Mouse (Mus musculus): ENCODE measurements around the gene Frmd4a. TPM values are rescaled to one million over a fixed set of nuclear protein-coding genes. Genes with fewer than 3 reads are reported as not detected.

The Frmd4a gene
- polyA plus RNA-seq, 1 experiment from 2014 or later = 17.7 TPM

GRCm38 (mm10) chr2:4341141-4341540 lies 323.6 kb downstream of the Frmd4a start:
- Histone ChIP-seq H3K4me3 (ENCODE audit: control insufficient read depth in 1 of 2, insufficient read depth in 1 of 2, low read depth in 1 of 2, low read length in 2 of 2) (no peak overlapping the region), H3K4me2 (ENCODE audit: low read length) (no peak overlapping the region), H3K27ac (replicated peaks in 1 of 2; ENCODE audit: control insufficient read depth in 1 of 2, insufficient read depth in 1 of 2, low read depth in 2 of 2, low read length in 2 of 2) (no peak overlapping the region), H3K9me3 (ENCODE audit: control insufficient read depth, low read length) (no peaks in the 10 kb centered on the region), H3K27me3 (ENCODE audit: control insufficient read depth, insufficient read depth, low read length) (no peaks in the 10 kb centered on the region), H3K9ac (ENCODE audit: low read length) (no peak overlapping the region), H3K36me3 (ENCODE audit: control insufficient read depth, insufficient read depth, low read length) (no peaks in the 10 kb centered on the region), H3K4me1 (ENCODE audit: control insufficient read depth in 2 of 2, insufficient read depth in 2 of 2, low read length in 2 of 2) (peaks cover 8 to 14% of the 10 kb centered on the region in 2 experiments)
- ATAC-seq (ENCODE audit: insufficient number of reproducible peaks, insufficient read depth, low FRiP score, low read depth) = no peak
- WGBS = 45% methylated on average over 1 of the region's 1 CpGs

GRCm38 (mm10) chr2:4342005-4342404 lies 324.5 kb downstream of the Frmd4a start:
- no peak for ATAC-seq (ENCODE audit: insufficient number of reproducible peaks, insufficient read depth, low FRiP score, low read depth)
- WGBS = 86% methylated on average over 7 of the region's 7 CpGs
- H3K9me3 ChIP-seq (ENCODE audit: control insufficient read depth, low read length) = no peaks in the 10 kb centered on the region
- H3K27me3 ChIP-seq (ENCODE audit: control insufficient read depth, insufficient read depth, low read length) = no peaks in the 10 kb centered on the region
- H3K4me2 ChIP-seq (ENCODE audit: low read length) = no peak overlapping the region
- no peak overlapping the region for H3K4me3 ChIP-seq (ENCODE audit: control insufficient read depth in 1 of 2, insufficient read depth in 1 of 2, low read depth in 1 of 2, low read length in 2 of 2)
- H3K9ac ChIP-seq (ENCODE audit: low read length) = no peak overlapping the region
- no peak overlapping the region for H3K27ac ChIP-seq (replicated peaks in 1 of 2; ENCODE audit: control insufficient read depth in 1 of 2, insufficient read depth in 1 of 2, low read depth in 2 of 2, low read length in 2 of 2)
- H3K4me1 ChIP-seq (ENCODE audit: control insufficient read depth in 2 of 2, insufficient read depth in 2 of 2, low read length in 2 of 2) = peaks cover 10 to 18% of the 10 kb centered on the region in 2 experiments
- no peaks in the 10 kb centered on the region for H3K36me3 ChIP-seq (ENCODE audit: control insufficient read depth, insufficient read depth, low read length)

DNA sequence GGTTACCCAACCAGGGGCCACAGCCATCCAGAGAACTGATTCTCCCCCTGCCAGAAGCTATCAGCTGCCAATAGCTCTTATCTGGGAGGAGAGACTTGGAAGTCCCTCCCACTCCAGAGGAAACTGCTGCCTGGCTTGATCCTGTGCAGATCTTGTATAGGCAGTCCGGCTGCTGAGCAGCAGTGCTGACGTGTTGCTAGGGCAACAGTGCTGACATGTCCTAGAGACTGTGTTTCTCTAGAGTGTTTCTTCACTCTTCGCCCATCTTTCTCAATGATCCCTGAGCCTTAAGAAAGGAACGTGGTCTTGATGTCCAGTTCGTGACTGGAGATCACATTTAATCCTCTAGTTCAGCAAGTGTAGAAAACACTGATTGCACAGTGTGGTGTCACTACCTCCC lies 326.9 kb downstream of the Frmd4a start:
- no peak overlapping the region for H3K27ac ChIP-seq (replicated peaks in 1 of 2; ENCODE audit: control insufficient read depth in 1 of 2, insufficient read depth in 1 of 2, low read depth in 2 of 2, low read length in 2 of 2)
- H3K4me2 ChIP-seq (ENCODE audit: low read length) = no peak overlapping the region
- H3K9ac ChIP-seq (ENCODE audit: low read length) = no peak overlapping the region
- H3K27me3 ChIP-seq (ENCODE audit: control insufficient read depth, insufficient read depth, low read length) = no peaks in the 10 kb centered on the region
- H3K4me3 ChIP-seq (ENCODE audit: control insufficient read depth in 1 of 2, insufficient read depth in 1 of 2, low read depth in 1 of 2, low read length in 2 of 2) = no peak overlapping the region
- H3K36me3 ChIP-seq (ENCODE audit: control insufficient read depth, insufficient read depth, low read length) = no peaks in the 10 kb centered on the region
- ATAC-seq (ENCODE audit: insufficient number of reproducible peaks, insufficient read depth, low FRiP score, low read depth) = no peak
- H3K9me3 ChIP-seq (ENCODE audit: control insufficient read depth, low read length) = no peaks in the 10 kb centered on the region
- peaks cover 4 to 10% of the 10 kb centered on the region in 2 experiments; a peak in 3 of 4 replicates for H3K4me1 ChIP-seq (ENCODE audit: control insufficient read depth in 2 of 2, insufficient read depth in 2 of 2, low read length in 2 of 2)
- WGBS = 42% methylated on average over 5 of the region's 5 CpGs

DNA sequence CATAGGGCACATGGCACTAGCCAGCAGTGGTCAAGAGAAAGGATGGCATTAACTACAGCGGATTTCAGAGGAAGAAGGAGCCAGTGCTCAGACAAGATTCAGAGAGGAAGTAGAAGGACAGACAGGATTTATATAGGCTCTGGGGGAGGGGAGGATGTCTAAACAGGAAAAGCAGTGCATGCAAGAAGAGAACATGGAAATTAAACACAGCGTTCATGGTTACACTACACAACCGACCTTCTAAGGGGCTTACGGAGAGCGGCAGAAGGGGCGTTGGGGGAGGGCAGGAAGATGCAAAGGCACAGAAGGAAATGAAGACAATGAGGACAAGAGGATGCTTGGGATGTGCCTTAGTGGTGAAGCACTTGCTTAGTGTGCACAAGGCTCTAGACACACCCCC lies 328.7 kb downstream of the Frmd4a start:
- no peak overlapping the region for H3K9ac ChIP-seq (ENCODE audit: low read length)
- ATAC-seq (ENCODE audit: insufficient number of reproducible peaks, insufficient read depth, low FRiP score, low read depth) = no peak
- H3K27ac ChIP-seq (replicated peaks in 1 of 2; ENCODE audit: control insufficient read depth in 1 of 2, insufficient read depth in 1 of 2, low read depth in 2 of 2, low read length in 2 of 2) = no peak overlapping the region
- peaks cover 4 to 7% of the 10 kb centered on the region in 2 experiments; a peak in 2 of 4 replicates for H3K4me1 ChIP-seq (ENCODE audit: control insufficient read depth in 2 of 2, insufficient read depth in 2 of 2, low read length in 2 of 2)
- no peaks in the 10 kb centered on the region for H3K36me3 ChIP-seq (ENCODE audit: control insufficient read depth, insufficient read depth, low read length)
- H3K4me3 ChIP-seq (ENCODE audit: control insufficient read depth in 1 of 2, insufficient read depth in 1 of 2, low read depth in 1 of 2, low read length in 2 of 2) = no peak overlapping the region
- WGBS = 69% methylated on average over 6 of the region's 6 CpGs
- H3K4me2 ChIP-seq (ENCODE audit: low read length) = no peak overlapping the region
- no peaks in the 10 kb centered on the region for H3K27me3 ChIP-seq (ENCODE audit: control insufficient read depth, insufficient read depth, low read length)
- no peaks in the 10 kb centered on the region for H3K9me3 ChIP-seq (ENCODE audit: control insufficient read depth, low read length)

GRCm38 (mm10) chr2:4346953-4347352 lies 329.4 kb downstream of the Frmd4a start:
- Histone ChIP-seq H3K4me3 (ENCODE audit: control insufficient read depth in 1 of 2, insufficient read depth in 1 of 2, low read depth in 1 of 2, low read length in 2 of 2) (no peak overlapping the region), H3K27ac (replicated peaks in 1 of 2; ENCODE audit: control insufficient read depth in 1 of 2, insufficient read depth in 1 of 2, low read depth in 2 of 2, low read length in 2 of 2) (no peak overlapping the region), H3K27me3 (ENCODE audit: control insufficient read depth, insufficient read depth, low read length) (no peaks in the 10 kb centered on the region), H3K4me2 (ENCODE audit: low read length) (no peak overlapping the region), H3K9ac (ENCODE audit: low read length) (no peak overlapping the region), H3K36me3 (ENCODE audit: control insufficient read depth, insufficient read depth, low read length) (no peaks in the 10 kb centered on the region), H3K9me3 (ENCODE audit: control insufficient read depth, low read length) (no peaks in the 10 kb centered on the region), H3K4me1 (ENCODE audit: control insufficient read depth in 2 of 2, insufficient read depth in 2 of 2, low read length in 2 of 2) (peaks cover 4 to 7% of the 10 kb centered on the region in 2 experiments; a peak in 2 of 4 replicates)
- WGBS = 48% methylated on average over 1 of the region's 1 CpGs
- ATAC-seq (ENCODE audit: insufficient number of reproducible peaks, insufficient read depth, low FRiP score, low read depth) = no peak

DNA sequence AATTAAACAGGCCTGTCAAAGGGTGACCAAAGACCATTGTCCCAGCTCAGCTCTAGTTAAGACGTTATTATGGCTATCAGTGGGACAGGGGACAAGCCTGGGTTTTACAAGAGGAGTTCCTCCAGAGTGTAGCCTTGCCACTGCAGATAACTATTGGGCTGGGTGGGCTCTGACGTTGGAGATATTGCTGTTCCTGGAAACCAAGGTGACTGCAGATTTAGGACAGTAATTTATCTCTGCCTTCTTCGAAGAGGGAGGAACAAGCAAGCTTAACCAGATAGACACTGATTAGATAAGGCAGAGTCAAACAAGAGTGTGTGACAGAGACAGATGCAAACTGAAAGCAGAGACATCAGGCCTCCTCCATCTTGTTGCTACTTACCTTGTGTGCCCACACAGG lies 330.3 kb downstream of the Frmd4a start:
- Histone ChIP-seq H3K4me3 (ENCODE audit: control insufficient read depth in 1 of 2, insufficient read depth in 1 of 2, low read depth in 1 of 2, low read length in 2 of 2) (no peak overlapping the region), H3K36me3 (ENCODE audit: control insufficient read depth, insufficient read depth, low read length) (no peaks in the 10 kb centered on the region), H3K9me3 (ENCODE audit: control insufficient read depth, low read length) (no peaks in the 10 kb centered on the region), H3K4me1 (ENCODE audit: control insufficient read depth in 2 of 2, insufficient read depth in 2 of 2, low read length in 2 of 2) (peaks cover 4 to 13% of the 10 kb centered on the region in 2 experiments; a peak in 2 of 4 replicates), H3K27me3 (ENCODE audit: control insufficient read depth, insufficient read depth, low read length) (no peaks in the 10 kb centered on the region), H3K9ac (ENCODE audit: low read length) (no peak overlapping the region), H3K4me2 (ENCODE audit: low read length) (no peak overlapping the region), H3K27ac (replicated peaks in 1 of 2; ENCODE audit: control insufficient read depth in 1 of 2, insufficient read depth in 1 of 2, low read depth in 2 of 2, low read length in 2 of 2) (no peak overlapping the region)
- no peak for ATAC-seq (ENCODE audit: insufficient number of reproducible peaks, insufficient read depth, low FRiP score, low read depth)
- WGBS = 9% methylated on average over 3 of the region's 3 CpGs

- Histone ChIP-seq H3K36me3 (ENCODE audit: control insufficient read depth, insufficient read depth, low read length) (no peaks in the 10 kb centered on the region), H3K4me2 (ENCODE audit: low read length) (no peak overlapping the region), H3K27ac (replicated peaks in 1 of 2; ENCODE audit: control insufficient read depth in 1 of 2, insufficient read depth in 1 of 2, low read depth in 2 of 2, low read length in 2 of 2) (no peak overlapping the region), H3K9ac (ENCODE audit: low read length) (no peak overlapping the region), H3K4me1 (ENCODE audit: control insufficient read depth in 2 of 2, insufficient read depth in 2 of 2, low read length in 2 of 2) (peaks cover 4 to 13% of the 10 kb centered on the region in 2 experiments; a peak in 3 of 4 replicates), H3K9me3 (ENCODE audit: control insufficient read depth, low read length) (no peaks in the 10 kb centered on the region), H3K4me3 (ENCODE audit: control insufficient read depth in 1 of 2, insufficient read depth in 1 of 2, low read depth in 1 of 2, low read length in 2 of 2) (no peak overlapping the region), H3K27me3 (ENCODE audit: control insufficient read depth, insufficient read depth, low read length) (no peaks in the 10 kb centered on the region)
- no peak for ATAC-seq (ENCODE audit: insufficient number of reproducible peaks, insufficient read depth, low FRiP score, low read depth)
- 81% methylated on average over 5 of the region's 5 CpGs for WGBS
These were observed 331.0 kb downstream of the Frmd4a start for GRCm38 (mm10) chr2:4348509-4348908.

- H3K4me1 ChIP-seq (ENCODE audit: control insufficient read depth in 2 of 2, insufficient read depth in 2 of 2, low read length in 2 of 2) = peaks cover 0 to 9% of the 10 kb centered on the region in 2 experiments; a peak in 2 of 4 replicates
- no peak overlapping the region for H3K27ac ChIP-seq (replicated peaks in 1 of 2; ENCODE audit: control insufficient read depth in 1 of 2, insufficient read depth in 1 of 2, low read depth in 2 of 2, low read length in 2 of 2)
- no peak overlapping the region for H3K4me3 ChIP-seq (ENCODE audit: control insufficient read depth in 1 of 2, insufficient read depth in 1 of 2, low read depth in 1 of 2, low read length in 2 of 2)
- H3K27me3 ChIP-seq (ENCODE audit: control insufficient read depth, insufficient read depth, low read length) = no peaks in the 10 kb centered on the region
- 84% methylated on average over 7 of the region's 7 CpGs for WGBS
- no peak overlapping the region for H3K4me2 ChIP-seq (ENCODE audit: low read length)
- no peaks in the 10 kb centered on the region for H3K9me3 ChIP-seq (ENCODE audit: control insufficient read depth, low read length)
- H3K9ac ChIP-seq (ENCODE audit: low read length) = no peak overlapping the region
- no peaks in the 10 kb centered on the region for H3K36me3 ChIP-seq (ENCODE audit: control insufficient read depth, insufficient read depth, low read length)
- ATAC-seq (ENCODE audit: insufficient number of reproducible peaks, insufficient read depth, low FRiP score, low read depth) = no peak
These were observed 339.4 kb downstream of the Frmd4a start for GRCm38 (mm10) chr2:4356812-4357384.
